Mouse (Mus musculus): ENCODE data around the gene Dimt1.
"Not testable (repeated sequence)": the region's sequence is repeated elsewhere in the genome, so short reads cannot be mapped to it uniquely, and the experiment has no call there.

Gene Dimt1

DNA sequence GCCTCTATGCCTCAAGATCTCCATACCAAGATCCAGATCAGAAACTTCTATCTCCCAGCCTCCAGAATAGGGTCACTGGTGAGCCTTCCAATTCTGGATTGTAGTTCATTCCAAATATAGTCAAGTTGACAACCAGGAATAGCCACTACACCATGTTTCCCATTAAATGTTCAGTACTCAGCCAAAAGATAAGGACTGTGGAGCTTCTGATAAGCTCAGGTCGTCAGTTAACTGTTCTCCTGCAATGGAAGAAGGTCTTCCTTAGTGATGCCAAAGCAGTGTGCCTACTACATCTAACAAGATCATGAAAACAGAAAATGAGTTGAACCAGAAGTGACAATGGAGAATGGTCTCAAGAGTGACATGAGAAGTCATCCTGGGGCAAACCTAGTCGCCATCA lies 50.0 kb downstream of the Dimt1 start:
- DNase-seq, result no peak

DNA sequence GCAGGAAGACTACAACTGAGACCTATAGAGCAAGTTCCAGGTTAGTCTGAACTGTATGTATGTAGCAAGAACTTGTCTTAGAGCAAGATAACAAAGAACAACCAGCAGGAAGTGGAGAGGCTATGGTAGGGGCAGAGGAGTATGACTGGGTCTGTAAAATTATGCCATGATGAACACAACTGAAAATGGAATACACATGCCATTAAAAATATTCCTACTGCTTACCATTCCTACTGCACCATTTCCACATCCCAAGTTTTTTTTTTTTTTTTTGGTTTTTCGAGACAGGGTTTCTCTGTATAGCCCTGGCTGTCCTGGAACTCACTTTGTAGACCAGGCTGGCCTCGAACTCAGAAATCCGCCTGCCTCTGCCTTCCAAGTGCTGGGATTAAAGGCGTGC lies 50.6 kb downstream of the Dimt1 start:
- DNase-seq, result not testable (repeated sequence)

DNA sequence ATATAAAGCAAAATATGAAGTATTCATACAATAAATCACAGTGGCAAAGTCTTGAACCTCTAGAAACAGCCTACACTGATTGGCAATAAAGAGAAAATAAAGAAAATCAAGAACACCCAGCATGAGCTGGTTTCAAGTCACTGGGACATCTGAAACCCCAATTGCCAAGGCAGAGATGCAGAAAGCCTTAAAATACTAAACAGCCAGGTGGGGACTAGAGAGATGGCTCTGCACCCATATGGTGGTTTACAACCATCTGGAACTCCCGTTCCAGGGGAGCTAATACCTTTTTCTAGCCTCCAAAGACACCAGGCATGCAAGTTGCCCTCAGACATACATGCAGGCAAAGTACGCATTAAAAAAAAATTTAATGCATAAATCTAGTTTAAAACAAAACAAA lies 51.1 kb downstream of the Dimt1 start:
- no peak for DNase-seq

DNA sequence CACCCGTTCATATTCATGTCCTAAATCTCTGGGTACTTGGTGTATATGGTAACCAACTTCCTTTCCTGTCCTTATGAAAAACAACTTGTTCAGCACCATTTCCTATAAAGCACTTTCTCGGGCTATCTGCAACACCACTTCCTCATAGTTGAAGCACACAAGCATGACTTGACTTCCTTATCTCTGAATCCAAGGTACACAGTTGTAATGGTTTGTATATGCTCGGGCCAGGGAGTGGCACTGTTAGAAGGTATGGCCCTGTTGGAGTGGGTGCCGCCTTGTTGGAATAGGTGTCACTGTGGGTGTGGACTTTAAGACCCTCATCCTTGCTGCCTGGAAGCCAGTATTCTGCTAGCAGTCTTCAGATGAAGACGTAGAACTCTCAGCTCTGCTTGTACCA lies 51.7 kb downstream of the Dimt1 start:
- DNase-seq, result peak; percentile 18 to 25

DNA sequence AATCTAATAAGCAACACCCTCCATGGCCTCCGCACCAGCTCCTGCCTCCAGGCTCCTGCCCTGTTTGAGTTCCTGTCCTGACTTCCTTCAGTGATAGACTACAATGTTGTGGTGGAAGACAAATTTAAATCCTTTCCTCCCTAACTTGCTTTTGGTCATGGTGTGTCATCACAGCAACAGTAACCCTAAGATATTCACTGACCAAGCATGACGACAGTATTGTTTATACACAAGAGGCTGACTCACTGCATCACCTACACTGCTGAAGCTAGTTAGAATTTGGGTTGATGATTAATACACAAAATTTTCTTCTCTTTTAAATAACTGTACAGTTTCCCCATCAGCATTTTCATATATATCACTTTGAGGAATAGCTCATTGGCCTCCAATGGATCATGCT lies 56.3 kb downstream of the Dimt1 start:
- no peak for DNase-seq

DNA sequence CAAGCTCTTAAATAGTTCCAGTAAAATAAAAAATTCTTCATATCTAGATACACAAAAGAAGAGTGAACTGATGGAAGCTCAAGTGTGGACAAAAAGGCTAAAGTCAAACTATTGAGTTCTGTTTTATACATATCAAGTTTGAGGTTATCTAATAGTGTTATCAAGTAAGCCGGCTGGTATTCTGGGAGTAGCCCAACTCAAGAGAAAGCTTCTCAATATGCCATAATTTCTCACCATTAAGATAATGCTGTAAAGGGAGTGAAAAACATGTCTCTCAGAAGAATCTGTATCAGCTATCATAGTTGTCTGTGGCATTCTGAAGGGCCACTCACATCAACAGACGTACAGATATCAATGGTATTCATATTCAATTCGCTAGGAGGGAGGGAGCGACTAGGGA lies 61.2 kb downstream of the Dimt1 start:
- no peak for DNase-seq
